Mouse (Mus musculus): Measurements from ENCODE around the gene Trim80. TPM values are rescaled to one million over a fixed set of nuclear protein-coding genes. Genes with fewer than 3 reads are reported as not detected.
A peak's percentile ranks its signal among the peaks of the same experiment; 100 is the strongest.
"Not testable (repeated sequence)": the region's sequence is repeated elsewhere in the genome, so short reads cannot be mapped to it uniquely, and the experiment has no call there.

The Trim80 gene
- total RNA-seq, 2 experiments from 2014 or later, result not detected

DNA sequence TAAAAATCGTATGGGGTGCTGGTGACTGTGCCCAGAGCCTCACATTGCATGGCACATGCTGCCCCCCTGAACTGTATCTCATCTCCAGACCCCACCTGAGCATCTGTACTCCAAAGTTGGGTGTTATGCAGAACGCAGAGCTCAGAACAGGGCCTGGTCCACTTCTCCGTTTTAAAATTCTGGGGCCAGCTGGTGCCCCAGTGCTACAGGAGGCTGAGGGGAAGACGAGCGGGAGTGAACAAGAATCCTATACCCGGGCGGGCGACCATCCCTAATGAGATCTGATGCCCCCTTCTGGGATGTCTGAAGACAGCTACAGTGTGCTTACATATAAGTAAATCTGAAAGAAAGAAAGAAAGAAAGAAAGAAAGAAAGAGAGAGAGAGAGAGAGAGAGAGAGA lies 20.6 kb downstream of the Trim80 start:
- DNase-seq (ENCODE audit: low spot score in 2 of 2), result no peak

DNA sequence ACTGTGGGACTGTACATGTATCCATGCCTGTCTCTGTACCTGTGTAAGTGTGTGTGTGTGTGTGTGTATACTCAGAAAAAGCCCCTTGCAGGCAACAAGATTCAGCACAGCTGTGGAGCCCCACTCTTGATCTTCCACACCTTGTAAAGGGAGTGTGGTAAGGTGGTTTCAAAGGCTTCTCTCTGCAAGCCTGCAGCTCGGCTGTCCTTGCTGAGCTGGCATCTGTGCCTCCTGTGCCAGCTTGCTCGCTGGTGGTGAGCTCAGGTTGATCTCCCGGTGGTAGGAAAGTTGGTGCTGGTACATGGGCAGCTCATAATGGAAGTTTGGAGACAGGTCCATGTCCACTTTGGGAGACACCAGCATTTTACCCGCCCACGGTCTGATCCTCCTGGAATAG lies 21.5 kb downstream of the Trim80 start:
- no peak for DNase-seq (ENCODE audit: low spot score in 2 of 2)

DNA sequence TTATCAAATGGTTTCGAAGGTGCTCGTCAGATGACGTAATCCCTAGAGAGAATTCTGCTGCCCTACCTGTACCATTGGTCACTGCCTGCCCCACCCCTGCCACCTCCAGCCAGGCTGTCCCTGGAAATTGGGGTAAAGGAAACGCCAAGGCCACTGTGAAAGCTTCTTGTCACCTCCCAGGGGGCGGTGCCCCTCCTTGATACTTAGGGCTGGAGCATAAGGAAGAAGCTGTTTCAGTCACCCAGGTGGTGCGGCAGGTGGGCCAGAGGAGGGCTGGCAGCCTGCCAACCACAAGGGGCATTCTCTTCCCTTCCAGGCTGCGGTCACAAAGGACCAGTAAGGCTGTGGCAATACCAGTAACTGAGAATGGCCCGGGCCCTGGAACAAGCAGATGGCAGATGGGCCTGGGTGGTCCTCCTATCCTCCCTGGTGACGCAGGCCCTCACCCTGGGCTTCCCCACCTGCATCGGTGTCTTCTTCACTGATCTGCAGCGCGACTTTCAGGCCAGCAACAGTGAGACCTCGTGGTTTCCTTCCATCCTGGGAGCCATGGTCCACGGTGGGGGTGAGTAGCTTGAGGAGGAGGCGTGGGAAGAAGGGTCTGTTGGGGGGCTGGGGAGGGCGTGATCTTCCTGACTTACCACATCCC lies 22.0 kb downstream of the Trim80 start, which contains the start of gene Slc16a5:
Slc16a5 (plus strand) TSS at position 232 of the 649 bp plus-strand sequence.
- DNase-seq (ENCODE audit: low spot score in 2 of 2), result no peak

DNA sequence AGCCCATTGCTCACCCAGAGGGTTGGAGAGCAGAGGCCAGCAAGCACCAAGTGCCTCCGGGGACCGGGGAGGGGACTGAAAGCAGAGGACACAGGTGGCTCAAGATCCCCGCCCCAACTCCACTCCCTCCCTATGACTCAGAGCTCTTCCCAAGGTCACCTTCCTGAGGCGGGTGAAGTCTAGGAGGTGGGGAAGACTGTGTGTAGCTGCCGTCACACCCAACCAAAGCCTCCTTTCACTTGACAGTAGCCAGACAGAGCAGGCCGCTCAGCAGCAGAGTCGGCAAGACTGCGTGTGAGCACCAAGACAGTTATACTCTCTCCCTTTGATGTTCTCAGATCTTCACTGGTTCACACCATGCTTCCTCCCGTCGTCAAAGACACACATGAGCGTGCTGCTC lies 23.1 kb downstream of the Trim80 start:
- DNase-seq (ENCODE audit: low spot score in 2 of 2), result no peak

DNA sequence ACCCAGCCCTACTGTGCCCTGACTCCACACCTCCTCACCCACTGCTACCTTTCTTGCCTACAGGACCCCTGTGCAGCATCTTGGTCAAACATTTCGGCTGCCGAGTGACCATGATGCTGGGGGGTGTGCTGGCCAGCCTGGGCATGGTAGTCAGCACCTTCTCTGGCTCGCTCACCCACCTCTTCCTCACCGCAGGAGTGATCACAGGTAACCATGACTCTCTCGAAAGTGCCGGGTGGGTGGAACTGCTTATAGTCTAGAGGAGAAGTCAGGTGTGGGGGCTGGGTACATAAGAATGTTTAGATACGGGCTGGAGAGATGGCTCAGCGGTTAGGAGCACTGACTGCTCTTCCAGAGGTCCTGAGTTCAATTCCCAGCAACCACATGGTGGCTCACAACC lies 24.5 kb downstream of the Trim80 start:
- DNase-seq (ENCODE audit: low spot score in 2 of 2), result no peak

DNA sequence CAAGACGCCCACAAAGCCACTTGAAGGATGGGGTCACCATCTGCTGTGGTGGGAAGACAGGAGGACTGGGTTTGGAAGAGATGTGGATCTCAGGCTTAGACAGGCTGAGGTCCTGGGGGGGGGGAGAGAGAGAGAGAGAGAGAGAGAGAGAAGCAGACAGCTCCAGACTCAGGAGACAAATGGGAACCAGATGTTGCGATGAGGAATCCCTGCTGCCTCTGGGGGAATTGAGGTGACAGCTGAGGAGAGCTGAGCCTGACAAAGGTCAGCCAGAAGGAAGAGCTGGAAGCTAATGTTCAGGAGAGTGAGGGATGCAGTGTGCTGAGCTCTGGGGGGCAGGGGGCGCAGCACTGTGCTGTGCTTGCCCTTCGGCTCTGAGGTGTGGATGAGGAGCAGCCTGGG lies 26.9 kb downstream of the Trim80 start:
- no peak for DNase-seq (ENCODE audit: low spot score in 2 of 2)

DNA sequence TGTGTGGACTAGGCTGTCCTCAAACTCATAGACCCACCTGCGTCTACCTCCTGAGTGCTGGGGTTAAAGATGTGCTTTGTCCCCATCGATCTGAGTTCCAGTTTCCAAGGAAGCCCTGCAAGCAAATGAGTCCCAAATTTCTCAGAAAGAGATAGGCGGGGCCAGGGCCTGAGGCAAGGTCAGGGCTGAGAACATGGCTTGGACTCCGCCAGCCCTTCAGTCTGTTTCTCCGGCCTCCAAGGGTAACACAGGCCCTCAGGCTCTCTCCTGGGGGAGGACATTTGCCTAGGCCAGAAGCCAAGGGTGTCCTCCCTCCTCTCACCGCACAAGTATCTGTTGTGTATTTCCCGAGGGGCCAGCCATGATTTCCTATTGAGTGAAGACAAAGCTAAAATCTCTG lies 31.8 kb downstream of the Trim80 start:
- DNase-seq (ENCODE audit: low spot score in 2 of 2), result no peak

DNA sequence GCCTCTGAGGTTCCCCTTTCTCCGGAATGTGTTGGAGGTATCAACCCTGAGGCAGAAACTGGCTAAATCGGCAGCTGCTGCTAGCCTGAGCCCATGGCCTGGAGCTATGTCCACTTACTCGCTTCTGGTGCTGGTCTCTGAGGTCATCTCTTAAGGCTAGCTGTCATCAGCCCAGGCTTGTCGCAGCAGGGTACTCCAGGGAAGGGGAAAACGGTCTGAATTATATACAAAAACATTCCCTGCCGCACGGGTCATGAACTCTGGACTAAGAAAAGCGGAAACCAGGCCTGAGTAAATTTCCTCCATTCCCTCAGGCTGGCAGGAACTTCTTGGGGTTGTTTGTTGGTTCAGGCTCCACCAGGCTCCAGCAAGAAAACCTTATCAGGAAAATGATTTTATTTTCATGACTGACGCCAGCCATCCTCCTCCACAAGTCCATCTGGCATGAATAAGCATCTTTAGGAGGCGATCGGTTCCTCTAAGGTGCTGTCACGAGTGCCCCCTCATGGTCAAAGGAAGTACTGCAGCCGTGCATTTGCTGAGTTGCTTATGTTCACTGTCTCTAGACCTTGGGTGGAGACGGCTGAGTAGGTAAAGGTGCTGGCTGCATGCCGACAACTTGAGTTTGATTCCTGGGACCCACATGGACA lies 33.4 kb downstream of the Trim80 start:
- DNase-seq (ENCODE audit: low spot score in 2 of 2), result peak; percentile 93 to 99

DNA sequence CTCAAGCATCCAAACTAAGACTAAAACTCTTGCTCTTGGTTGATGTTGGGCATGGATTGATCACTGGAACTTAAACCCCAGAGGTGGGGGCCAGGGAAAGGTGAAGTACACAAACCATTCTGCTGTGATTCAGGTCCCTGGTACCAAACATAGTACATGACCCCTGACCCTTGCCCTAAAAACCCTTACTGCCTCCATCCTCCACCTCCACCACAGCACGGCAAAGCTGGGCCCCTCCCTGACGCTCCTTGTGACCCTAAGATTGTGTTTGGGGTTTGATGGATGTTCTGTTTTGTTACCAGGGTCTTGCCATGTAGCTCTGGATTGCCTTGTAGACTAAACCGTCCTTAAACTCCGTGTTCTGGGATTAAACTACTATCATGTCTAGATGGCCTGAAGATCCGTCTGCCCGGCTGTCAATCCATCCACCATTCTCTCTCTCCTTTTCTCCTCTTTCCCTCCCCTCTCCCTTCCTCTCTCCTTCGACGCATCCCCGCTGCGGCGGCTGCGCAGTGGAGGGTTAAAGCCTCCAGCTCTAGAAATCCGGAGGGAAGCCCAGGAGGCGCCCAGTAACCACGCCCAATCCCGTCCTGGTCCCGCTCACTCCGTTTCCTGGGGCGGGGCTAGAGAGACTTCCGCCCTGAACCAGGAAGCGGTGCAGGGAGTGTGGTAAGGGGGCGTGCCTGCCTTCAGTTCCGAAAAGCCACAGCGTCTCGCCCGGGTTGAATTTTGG lies 34.8 kb downstream of the Trim80 start, which contains the start of gene Armc7:
Armc7 (plus strand) TSS at position 643 of the 733 bp plus-strand sequence.
- DNase-seq (ENCODE audit: low spot score in 2 of 2), result peak; percentile 93 to 95

DNA sequence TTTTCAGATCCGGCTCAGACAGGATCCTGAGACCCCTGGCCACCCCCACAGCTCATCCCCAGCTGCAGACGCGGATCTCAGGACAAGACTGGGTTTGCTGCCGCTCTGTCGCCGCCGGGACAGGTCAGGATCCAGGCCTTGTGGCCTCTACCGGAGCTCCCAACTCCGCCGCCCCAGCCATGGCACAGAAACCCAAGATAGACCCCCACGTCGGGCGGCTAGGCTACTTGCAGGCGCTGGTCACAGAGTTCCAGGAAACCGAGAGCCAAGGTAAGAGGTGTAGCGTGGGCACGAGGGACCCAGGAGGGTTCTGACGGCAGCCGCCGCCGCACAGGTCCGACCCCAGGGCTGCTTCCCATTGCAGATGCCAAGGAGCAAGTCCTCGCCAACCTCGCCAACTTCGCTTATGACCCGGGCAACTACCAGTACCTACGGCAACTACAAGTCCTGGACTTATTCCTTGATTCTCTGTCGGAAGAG lies 35.5 kb downstream of the Trim80 start:
- DNase-seq (ENCODE audit: low spot score in 2 of 2), result no peak

DNA sequence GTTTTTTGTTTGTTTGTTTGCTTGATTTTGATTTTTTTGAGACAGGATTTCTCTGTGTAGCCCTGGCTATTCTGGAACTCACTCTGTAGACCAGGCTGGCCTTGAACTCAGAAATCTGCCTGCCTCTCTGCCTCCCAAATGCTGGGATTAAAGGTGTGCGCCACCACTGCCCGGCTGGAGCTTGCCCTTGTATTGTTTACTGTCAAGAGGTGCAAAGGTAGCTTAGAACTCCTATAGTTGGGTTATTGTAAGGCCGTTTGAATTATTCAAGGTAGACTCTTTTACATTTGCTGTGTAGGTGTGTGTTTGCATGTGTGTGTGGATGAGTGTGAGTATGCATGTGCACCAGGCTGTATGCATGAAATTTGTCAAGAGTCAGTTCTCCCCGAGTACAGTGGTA lies 36.3 kb downstream of the Trim80 start:
- DNase-seq (ENCODE audit: low spot score in 2 of 2), result not testable (repeated sequence)

DNA sequence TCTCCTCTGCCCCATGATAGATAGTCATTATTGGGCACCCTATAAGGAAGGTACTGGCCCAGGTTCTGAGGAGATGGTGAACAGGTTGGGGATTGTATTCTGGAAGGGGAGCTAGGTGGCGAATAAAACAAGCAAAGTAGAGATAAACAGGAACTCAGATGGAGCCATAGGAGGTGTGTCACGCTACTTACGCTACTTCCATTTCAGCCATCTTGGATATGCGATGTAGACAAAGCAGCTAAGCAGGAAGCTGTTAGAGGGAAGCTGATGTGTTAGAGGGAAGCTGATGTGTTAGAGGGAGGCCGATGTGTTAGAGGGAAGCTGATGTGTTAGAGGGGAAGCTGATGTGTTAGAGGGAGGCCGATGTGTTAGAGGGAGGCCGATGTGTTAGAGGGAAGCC lies 37.0 kb downstream of the Trim80 start:
- not testable (repeated sequence) for DNase-seq (ENCODE audit: low spot score in 2 of 2)

DNA sequence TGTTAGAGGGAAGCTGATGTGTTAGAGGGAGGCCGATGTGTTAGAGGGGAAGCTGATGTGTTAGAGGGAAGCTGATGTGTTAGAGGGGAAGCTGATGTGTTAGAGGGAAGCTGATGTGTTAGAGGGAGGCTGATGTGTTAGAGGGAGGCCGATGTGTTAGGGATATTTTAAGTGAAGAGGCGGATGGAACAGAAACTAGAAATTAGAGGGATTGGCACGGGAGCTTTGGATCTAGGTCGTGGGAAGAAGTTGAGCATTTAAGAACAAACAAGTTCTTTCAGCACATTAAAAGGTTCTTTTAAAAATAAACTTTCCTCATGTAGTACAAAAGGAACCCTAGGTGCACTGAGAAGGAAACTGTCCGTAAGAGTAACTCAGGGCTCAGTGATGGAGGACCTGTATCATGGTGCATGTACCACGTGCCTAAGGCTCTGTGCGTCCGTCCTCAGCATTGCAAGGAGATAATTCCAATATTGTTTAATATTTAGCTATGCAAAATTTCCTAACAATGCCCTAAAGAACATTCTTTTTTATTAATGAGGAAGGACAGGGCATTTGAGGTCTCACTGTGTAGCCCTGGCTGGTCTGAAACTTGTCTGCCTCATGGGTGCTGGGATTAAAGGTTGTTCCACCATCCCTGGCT lies 38.1 kb downstream of the Trim80 start:
- peak in 1 of 2 experiments; percentile 1 for DNase-seq (ENCODE audit: low spot score in 2 of 2)

DNA sequence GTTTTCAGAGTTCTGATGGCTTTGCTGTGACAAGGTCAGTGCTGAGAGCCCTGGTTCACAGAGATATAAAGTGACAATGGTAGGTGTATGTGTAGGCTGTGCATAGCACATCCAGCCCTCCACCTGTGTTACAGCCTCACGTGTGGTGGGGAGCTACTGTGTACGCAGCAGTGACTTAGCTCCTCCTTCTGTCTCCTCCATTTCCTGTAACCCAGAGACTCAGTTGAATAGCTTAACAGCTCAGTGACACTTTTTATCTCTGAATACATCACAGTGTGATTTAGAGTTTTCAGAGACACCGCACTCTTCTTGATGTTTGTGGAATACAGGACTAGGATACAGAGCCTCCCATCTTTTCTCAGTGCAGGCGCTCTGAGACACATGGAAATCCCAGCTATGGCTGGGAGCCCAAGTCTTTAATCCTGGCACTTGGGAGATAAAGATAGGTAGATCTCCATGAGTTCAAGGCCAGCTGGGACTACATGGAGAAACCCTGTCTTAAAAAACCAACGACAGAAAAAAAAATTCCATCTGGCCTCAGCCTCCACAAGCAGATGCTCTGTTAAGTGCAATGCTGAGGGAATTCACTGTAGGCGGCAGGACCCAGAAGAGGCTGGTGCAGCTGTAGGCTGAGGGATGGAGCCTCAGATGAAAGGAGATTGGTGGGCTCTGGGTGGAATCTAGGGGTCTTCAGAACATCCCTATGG lies 41.4 kb downstream of the Trim80 start:
- peak; percentile 74 to 88 for DNase-seq (ENCODE audit: low spot score in 2 of 2)

DNA sequence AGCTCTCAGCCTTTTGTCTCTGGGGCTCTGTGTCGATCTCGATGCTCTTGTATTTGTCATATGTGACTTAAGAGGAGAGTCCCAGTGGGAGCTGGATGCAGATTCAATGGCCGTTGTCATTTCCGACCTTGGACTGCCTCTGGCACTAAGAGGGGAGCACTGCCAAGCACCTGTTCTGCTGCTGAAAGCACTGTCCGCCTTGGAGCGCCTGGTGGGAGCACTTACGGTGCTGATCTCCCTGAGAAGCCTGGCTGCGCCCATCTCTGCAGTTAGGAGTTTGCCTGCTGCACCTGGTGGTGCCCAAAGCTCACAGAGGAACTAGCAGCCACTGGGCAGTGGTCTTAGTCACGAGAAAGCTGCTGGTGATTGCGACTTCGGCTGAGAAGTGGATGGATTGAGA lies 42.9 kb downstream of the Trim80 start:
- DNase-seq (ENCODE audit: low spot score in 2 of 2), result no peak

DNA sequence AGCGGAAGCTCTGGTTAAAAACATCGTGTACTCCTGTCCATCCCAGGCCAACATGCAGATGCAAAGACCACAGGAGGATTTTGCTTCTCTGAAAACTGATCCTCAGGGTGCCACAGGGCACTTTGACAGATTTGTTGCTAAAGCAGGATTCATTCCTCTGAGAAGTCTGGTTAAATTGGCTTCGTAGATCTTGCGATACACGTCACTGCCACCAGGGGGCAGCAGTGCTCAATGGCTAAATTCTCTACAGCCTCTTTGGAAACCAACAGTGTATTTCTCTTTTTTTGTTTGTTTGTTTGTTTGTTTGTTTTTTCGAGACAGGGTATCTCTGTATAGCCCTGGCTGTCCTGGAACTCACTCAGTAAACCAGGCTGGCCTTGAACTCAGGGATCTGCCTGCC lies 43.4 kb downstream of the Trim80 start:
- peak; percentile 66 to 92 for DNase-seq (ENCODE audit: low spot score in 2 of 2)

DNA sequence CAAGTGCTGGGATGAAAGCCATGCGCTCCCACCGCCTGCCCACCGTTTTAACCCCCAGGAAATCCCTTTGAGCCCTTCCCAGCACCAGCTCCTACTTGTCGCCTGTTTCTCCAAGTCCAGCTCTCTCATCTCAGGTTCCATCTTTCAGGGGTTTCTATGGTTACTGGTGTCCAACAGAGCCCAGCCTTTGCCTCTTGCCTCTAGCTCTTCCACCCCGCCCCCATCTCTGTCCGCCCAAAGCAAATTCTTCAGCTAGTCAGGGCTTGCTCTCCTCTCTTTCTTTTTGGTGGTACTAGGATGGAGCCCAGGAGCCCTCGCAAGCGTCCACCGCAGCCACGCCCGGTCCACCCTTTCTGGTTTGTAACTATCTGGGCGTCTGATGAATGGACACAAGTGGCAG lies 44.8 kb downstream of the Trim80 start:
- DNase-seq (ENCODE audit: low spot score in 2 of 2), result no peak

DNA sequence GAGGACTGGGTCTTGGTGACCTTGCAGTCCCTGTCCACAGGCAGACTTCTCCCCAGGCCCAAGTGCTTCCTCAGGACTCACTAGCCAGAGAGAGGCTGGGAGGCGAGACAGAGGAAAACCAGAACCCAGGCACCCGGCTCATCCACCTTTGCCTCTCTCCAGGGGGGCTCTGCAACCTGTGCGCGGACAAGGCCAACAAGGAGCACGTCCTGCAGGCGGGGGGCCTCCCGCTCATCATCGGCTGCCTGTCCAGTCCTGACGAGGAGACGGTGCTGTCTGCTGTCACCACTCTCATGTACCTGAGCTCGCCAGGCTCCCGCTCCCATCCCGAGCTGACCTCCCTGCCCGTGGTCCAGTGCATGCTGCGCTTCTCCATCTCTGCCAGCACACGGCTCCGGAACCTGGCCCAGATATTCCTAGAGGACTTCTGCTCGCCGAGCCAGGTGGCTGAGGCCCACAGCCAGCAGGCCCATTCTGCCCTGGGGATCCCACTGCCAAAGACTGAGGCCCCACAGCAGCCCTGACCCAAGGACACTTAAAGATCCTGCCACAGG lies 48.3 kb downstream of the Trim80 start:
- DNase-seq (ENCODE audit: low spot score in 2 of 2), result no peak

DNA sequence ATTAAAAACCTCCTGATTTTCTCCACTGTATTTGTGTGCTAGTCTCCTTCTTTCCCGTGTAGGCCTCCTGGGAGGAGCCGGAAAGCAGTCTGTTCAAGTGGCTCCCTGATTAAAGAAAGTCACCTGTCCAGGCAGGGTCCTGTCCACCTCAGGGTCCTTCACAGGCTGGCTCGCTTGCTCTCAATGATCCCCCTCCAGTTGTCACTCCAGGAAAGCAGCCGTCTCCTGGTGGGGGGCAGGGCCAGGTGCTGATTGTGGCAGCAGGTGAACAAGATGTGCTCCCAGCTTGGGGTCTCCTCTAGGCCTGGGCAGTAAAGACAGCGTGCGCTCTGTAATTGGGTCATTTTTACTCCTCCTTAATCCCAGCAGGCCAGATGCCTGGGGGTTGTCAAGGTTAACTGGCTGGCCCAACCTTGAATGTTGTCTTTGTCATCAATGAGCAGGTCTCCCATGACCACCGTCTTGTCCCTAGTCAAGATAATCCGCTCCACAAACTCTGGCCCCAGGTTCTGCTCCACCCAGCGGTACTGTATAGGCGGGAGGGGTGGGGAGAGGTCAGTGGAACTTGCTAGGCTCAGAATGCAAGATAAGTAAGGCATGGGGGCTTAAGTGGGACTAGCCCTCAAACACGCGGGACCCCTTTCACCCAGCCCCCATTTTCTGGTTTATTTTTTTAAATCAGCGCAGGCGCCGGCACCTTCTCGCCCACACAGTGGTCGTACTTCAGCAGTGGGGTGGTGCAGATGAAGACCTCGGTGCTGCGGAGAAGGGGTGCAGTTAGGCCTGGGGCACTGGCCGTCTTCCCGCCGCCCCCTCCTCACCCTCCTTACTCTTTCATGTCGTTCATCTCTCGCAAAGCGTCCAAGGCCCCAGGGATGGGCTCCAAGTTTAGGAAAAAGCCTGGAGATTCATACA lies 50.4 kb downstream of the Trim80 start:
- no peak for DNase-seq (ENCODE audit: low spot score in 2 of 2)
